Comparison of ENCODE assay signal across 12 mouse cellular contexts in the genomic region with DNA sequence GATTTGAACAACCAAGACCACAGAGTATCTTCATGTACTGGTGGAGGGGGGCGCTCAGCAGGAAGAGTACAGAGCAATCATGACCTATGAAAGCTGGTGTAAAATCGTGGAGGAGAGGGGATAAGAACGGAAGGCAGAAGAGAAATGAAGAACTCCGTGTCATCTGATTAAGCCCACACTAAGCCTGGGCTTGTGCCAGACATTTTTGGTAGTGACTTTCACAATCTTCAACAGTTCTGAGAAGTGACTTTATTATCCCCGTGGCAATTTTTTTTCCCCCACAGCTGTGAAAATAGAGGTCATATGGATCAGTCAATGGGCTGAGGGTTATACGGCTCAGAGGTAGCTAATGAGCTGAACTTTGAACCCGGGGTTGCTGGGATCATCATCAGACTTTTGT.
DNase-seq lines count a peak whose midpoint lies in the region; ATAC-seq and TF ChIP-seq lines count a peak whose summit lies in the region.
"Had no signal": no experiment of that assay in that cellular context is flagged by ENCODE, and none has a peak within 500 bp of the region (broad histone marks: within the 10 kb centered on the region; RNA-seq: fewer than 3 reads in every experiment).

No protein-coding gene starts in this region.

- H3K27ac ChIP-seq in kidney, adult 2 months (ENCODE audit: insufficient read depth, low read depth, low read length), result no peak overlapping the region
- H3K27ac ChIP-seq in brown adipose tissue, adult 24 weeks (replicated peaks; ENCODE audit: low read depth, low read length), result peak overlapping the region; percentile 98

- TF ChIP-seq POLR2A in kidney, adult 2 months (IDR thresholded peaks at IDR 0.05; ENCODE audit: low read depth, low read length), result no peak

- no peaks in the 10 kb centered on the region for H3K36me3 ChIP-seq in kidney, adult 2 months (ENCODE audit: control insufficient read depth, insufficient read depth, low read length)
- H3K36me3 ChIP-seq: heart, embryonic 15.5 days had no signal

- DNase-seq in kidney, adult 2 months, result peak; percentile 44
- no peak for DNase-seq in kidney, postnatal 14 days
- no peak for DNase-seq in retina, embryonic 14.5 days (ENCODE audit: low spot score)
- DNase-seq in thymus, postnatal 4 days, result no peak
- DNase-seq: kidney, postnatal 36 days; retina, postnatal 1 day; thymus, postnatal 36 days had no signal

- H3K4me3 ChIP-seq in kidney, adult 2 months (ENCODE audit: insufficient read depth, low read depth, low read length), result no peak overlapping the region
- H3K4me3 ChIP-seq in brown adipose tissue, adult 24 weeks (ENCODE audit: insufficient read depth, low read depth, low read length), result no peak overlapping the region
- H3K4me3 ChIP-seq: heart, embryonic 15.5 days had no signal

- ATAC-seq in granulocyte monocyte progenitor cell, adult 5-6 weeks (replicated peaks; ENCODE audit: poor library complexity, severe bottlenecking), result peak; percentile 77
- ATAC-seq in megakaryocyte progenitor cell, adult 5-6 weeks (replicated peaks; ENCODE audit: poor library complexity), result peak; percentile 58
- ATAC-seq: inflammation-experienced regulatory T-cells, adult 6 months had no signal

- H3K27me3 ChIP-seq in kidney, adult 2 months (replicated peaks; ENCODE audit: control insufficient read depth, insufficient read depth, low read length), result no peaks in the 10 kb centered on the region
- H3K27me3 ChIP-seq: heart, embryonic 15.5 days had no signal

- WGBS in kidney, adult 2 months, result 44% methylated on average over 7 of the region's 7 CpGs

- no peak for TF ChIP-seq CTCF in kidney, adult 2 months (conservative IDR thresholded peaks at IDR 0.05; ENCODE audit: insufficient read depth, insufficient read length, low read depth, low read length)

- peaks cover 14% of the 10 kb centered on the region for H3K4me1 ChIP-seq in kidney, adult 2 months (ENCODE audit: control insufficient read depth, insufficient read depth, low read length)
- H3K4me1 ChIP-seq in brown adipose tissue, adult 24 weeks (ENCODE audit: control insufficient read depth, insufficient read depth, insufficient read length, low read length), result peaks cover 18% of the 10 kb centered on the region
